Mouse (Mus musculus) C2C12 (cell line): ENCODE data around the gene Eepd1. TPM values are rescaled to one million over a fixed set of nuclear protein-coding genes. Genes with fewer than 3 reads are reported as not detected.

Source experiments
- H3K27me3 ChIP-seq: one replicate; pipeline ENCODE4 v1.6.1; 2011; ENCODE audit not compliant: control insufficient read depth, insufficient read depth, insufficient read length
- H3K36me3 ChIP-seq: one replicate; pipeline ENCODE4 v1.6.1; 2011; ENCODE audit not compliant: control insufficient read depth, insufficient read depth
- H3K4me3 ChIP-seq: one replicate; pipeline ENCODE4 v1.5.1; 2011; ENCODE audit warnings: mild to moderate bottlenecking, control low read depth; ENCODE audit not compliant: poor library complexity, insufficient read depth, severe bottlenecking
- H3K79me2 ChIP-seq: one replicate; pipeline ENCODE4 v1.6.1; 2011; ENCODE audit not compliant: control insufficient read depth, insufficient read depth
- H3K79me3 ChIP-seq: one replicate; pipeline ENCODE4 v1.6.1; 2011; ENCODE audit warnings: low read depth, control low read depth
- H3ac ChIP-seq: one replicate; pipeline ENCODE3; 2011; ENCODE audit warnings: low read depth; ENCODE audit not compliant: control insufficient read depth, insufficient read length
- CEBPB ChIP-seq: IDR thresholded peaks from one replicate; pipeline ENCODE4 v1.6.1; 2011; ENCODE audit warnings: low read depth, mild to moderate bottlenecking, control low read depth, moderate library complexity
- CTCF ChIP-seq: IDR thresholded peaks from one replicate; pipeline ENCODE4 v1.5.1; 2011; ENCODE audit not compliant: control insufficient read depth, insufficient read depth, insufficient read length
- FOSL1 ChIP-seq: IDR thresholded peaks from one replicate; pipeline ENCODE4 v1.8.0; 2011; ENCODE audit warnings: mild to moderate bottlenecking, low read length; ENCODE audit not compliant: poor library complexity, insufficient read depth, severe bottlenecking
- MAX ChIP-seq: IDR thresholded peaks from one replicate; pipeline ENCODE4 v1.6.1; 2011; ENCODE audit warnings: mild to moderate bottlenecking, control low read depth
- MYOD1 ChIP-seq: IDR thresholded peaks from one replicate; pipeline ENCODE4 v1.6.1; 2011; ENCODE audit warnings: low read depth; ENCODE audit not compliant: control insufficient read depth, insufficient read length
- MYOG ChIP-seq: IDR thresholded peaks from one replicate; pipeline ENCODE4 v1.6.1; 2011; ENCODE audit not compliant: control insufficient read depth, insufficient read length; ENCODE audit errors: extremely low read depth
- USF1 ChIP-seq: IDR thresholded peaks from one replicate; pipeline ENCODE4 v1.6.1; 2011; ENCODE audit warnings: low read depth, mild to moderate bottlenecking, control low read depth, moderate library complexity
- polyA plus RNA-seq: library from polyadenylated mRNA; unstranded; fragments of >200 nt; fragmentation: generic; extraction: Trizol; gene quantifications from one replicate; pipeline ENCODE4 v1.2.1, GENCODE M21; 2012; ENCODE audit warnings: missing spikeins

Gene Eepd1
- polyA plus RNA-seq, 1 experiment: 1.1 TPM

GRCm38 (mm10) chr9:25555261-25555660 is 73.9 kb downstream of the Eepd1 start:
- H3K4me3 ChIP-seq: no peak overlapping the region
- no peaks in the 10 kb centered on the region for H3K79me3 ChIP-seq
- no peak overlapping the region for H3ac ChIP-seq
- no peaks in the 10 kb centered on the region for H3K36me3 ChIP-seq
- TF ChIP-seq MYOD1 (no peak), FOSL1 (no peak)
- no peaks in the 10 kb centered on the region for H3K27me3 ChIP-seq
- no peaks in the 10 kb centered on the region for H3K79me2 ChIP-seq

- no peaks in the 10 kb centered on the region for H3K79me2 ChIP-seq
- H3K36me3 ChIP-seq: no peaks in the 10 kb centered on the region
- no peaks in the 10 kb centered on the region for H3K27me3 ChIP-seq
- TF ChIP-seq USF1 (no peak), CEBPB (no peak), MAX (no peak), MYOD1 (no peak), MYOG (no peak), FOSL1 (no peak), CTCF (no peak)
- no peak overlapping the region for H3ac ChIP-seq
- H3K4me3 ChIP-seq: no peak overlapping the region
- H3K79me3 ChIP-seq: no peaks in the 10 kb centered on the region
Measured at GRCm38 (mm10) chr9:25556008-25556407, 74.7 kb downstream of the Eepd1 start.

- H3K27me3 ChIP-seq: no peaks in the 10 kb centered on the region
- no peaks in the 10 kb centered on the region for H3K79me3 ChIP-seq
- no peaks in the 10 kb centered on the region for H3K79me2 ChIP-seq
- no peak overlapping the region for H3ac ChIP-seq
- H3K36me3 ChIP-seq: no peaks in the 10 kb centered on the region
- TF ChIP-seq USF1 (no peak), CEBPB (no peak)
- no peak overlapping the region for H3K4me3 ChIP-seq
Measured at GRCm38 (mm10) chr9:25557378-25557777, 76.0 kb downstream of the Eepd1 start.

- Histone ChIP-seq H3K27me3 (no peaks in the 10 kb centered on the region), H3ac (no peak overlapping the region), H3K79me3 (no peaks in the 10 kb centered on the region), H3K79me2 (no peaks in the 10 kb centered on the region), H3K4me3 (no peak overlapping the region), H3K36me3 (no peaks in the 10 kb centered on the region)
- TF ChIP-seq MYOG: no peak
Measured at GRCm38 (mm10) chr9:25558834-25559233, 77.5 kb downstream of the Eepd1 start.

GRCm38 (mm10) chr9:25560016-25560758 is 78.8 kb downstream of the Eepd1 start:
- Histone ChIP-seq H3K36me3 (no peaks in the 10 kb centered on the region), H3K79me3 (no peaks in the 10 kb centered on the region), H3K79me2 (no peaks in the 10 kb centered on the region), H3K27me3 (no peaks in the 10 kb centered on the region), H3ac (no peak overlapping the region), H3K4me3 (no peak overlapping the region)
- TF ChIP-seq MAX (no peak), CEBPB (no peak), USF1 (no peak), CTCF (no peak), MYOG (no peak), MYOD1 (no peak), FOSL1 (no peak)

GRCm38 (mm10) chr9:25561143-25561542 is 79.8 kb downstream of the Eepd1 start:
- no peak overlapping the region for H3K4me3 ChIP-seq
- no peak overlapping the region for H3ac ChIP-seq
- no peaks in the 10 kb centered on the region for H3K27me3 ChIP-seq
- no peak for TF ChIP-seq USF1
- no peak for TF ChIP-seq MYOD1
- no peak for TF ChIP-seq CTCF
- no peak for TF ChIP-seq MYOG
- no peak for TF ChIP-seq CEBPB
- no peak for TF ChIP-seq FOSL1
- TF ChIP-seq MAX: no peak
- H3K79me2 ChIP-seq: no peaks in the 10 kb centered on the region
- no peaks in the 10 kb centered on the region for H3K36me3 ChIP-seq
- H3K79me3 ChIP-seq: no peaks in the 10 kb centered on the region
